Mouse (Mus musculus) erythroblast, embryonic 14.5 days (primary cell): ENCODE data around the gene Atf7.

ENCODE experiments used
- GATA1 ChIP-seq: IDR thresholded peaks from 2 replicates; pipeline ENCODE4 v1.6.1; 2012; ENCODE audit warnings: low read length, inconsistent platforms, mixed read lengths
- TAL1 ChIP-seq: IDR thresholded peaks from 3 replicates; pipeline ENCODE4 v1.6.1; 2012; ENCODE audit warnings: low read length, inconsistent platforms, mixed read lengths

GRCm38 (mm10) chr15:102530566-102530965 is 94.7 kb downstream of the Atf7 start:
- TF ChIP-seq GATA1 (no peak), TAL1 (no peak)
